40 mouse cellular contexts compared by ENCODE assay signal in the genomic region with DNA sequence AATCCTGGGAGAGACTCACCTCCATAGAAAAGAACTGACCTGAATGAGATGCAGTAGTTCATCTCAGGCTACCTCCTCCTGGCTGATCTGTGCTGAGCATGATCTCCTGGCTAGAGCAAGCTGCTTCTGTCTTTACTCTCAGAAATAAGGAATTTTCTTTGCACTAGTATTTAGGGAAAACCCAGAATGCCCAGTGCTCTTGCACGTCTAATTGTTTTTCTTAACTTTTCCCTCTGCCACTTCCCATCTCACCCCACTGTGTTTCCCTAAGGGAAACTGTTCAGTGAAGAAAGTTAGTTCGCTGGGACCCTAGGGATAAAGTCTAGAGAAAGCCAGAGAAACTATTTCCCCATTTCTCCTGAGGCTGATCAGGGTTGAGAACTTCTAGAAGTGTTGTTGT. TPM values are rescaled to one million over a fixed set of nuclear protein-coding genes. Genes with fewer than 3 reads are reported as not detected.
"Had no signal": no experiment of that assay in that cellular context is flagged by ENCODE, and none has a peak within 500 bp of the region (broad histone marks: within the 10 kb centered on the region; RNA-seq: fewer than 3 reads in every experiment).

A gene (minus strand): TSS at position 101 of the 400 bp plus-strand sequence.

- H3K27ac ChIP-seq: heart, embryonic 10.5 days; heart, embryonic 13.5 days; heart, embryonic 15.5 days; hindbrain, embryonic 10.5 days; hindbrain, embryonic 12.5 days; hindbrain, embryonic 13.5 days; hindbrain, embryonic 14.5 days; hindbrain, embryonic 15.5 days; hindbrain, postnatal 0 days; intestine, embryonic 15.5 days; kidney, embryonic 15.5 days; kidney, postnatal 0 days; left cerebral cortex, adult 2 months had no signal

- ATAC-seq: hindbrain, embryonic 16.5 days; hindbrain, postnatal 0 days; inflammation-experienced regulatory T-cells, adult 6 months; intestine, embryonic 15.5 days; intestine, postnatal 0 days had no signal

- H3K4me3 ChIP-seq: heart, embryonic 10.5 days; heart, embryonic 12.5 days; heart, embryonic 13.5 days; heart, embryonic 15.5 days; hindbrain, embryonic 10.5 days; hindbrain, embryonic 12.5 days; hindbrain, embryonic 13.5 days; hindbrain, embryonic 15.5 days; intestine, embryonic 15.5 days; kidney, embryonic 15.5 days; left cerebral cortex, adult 2 months had no signal

- DNase-seq: heart, postnatal 10 days; heart, postnatal 14 days; heart, postnatal 36 days; heart, postnatal 4 days; kidney, adult 11 months; kidney, adult 18-20 months; kidney, adult 2 months; kidney, adult 8-10 months; kidney, adult 9 months; kidney, postnatal 10 days; kidney, postnatal 14 days; kidney, postnatal 25 days; kidney, postnatal 36 days; layer of hippocampus, adult 9-11 months; layer of hippocampus, postnatal 36 days had no signal

RNA-seq across cellular contexts. Expression of the gene that starts here (rescaled TPM):
- total RNA-seq: heart, postnatal 10 days; heart, postnatal 14 days; heart, postnatal 25 days; heart, postnatal 36 days; heart, postnatal 4 days; hematopoietic stem cell, adult 5-6 weeks; hindbrain, postnatal 0 days; layer of hippocampus, adult 18-20 months; layer of hippocampus, adult 8-10 months; layer of hippocampus, postnatal 10 days; layer of hippocampus, postnatal 14 days; layer of hippocampus, postnatal 25 days; layer of hippocampus, postnatal 36 days; left cerebral cortex, adult 18-20 months; left cerebral cortex, adult 2 months had no signal
